Mouse (Mus musculus) heart, adult 18-20 months (tissue): ENCODE measurements around the gene Ddah2. TPM values are rescaled to one million over a fixed set of nuclear protein-coding genes. Genes with fewer than 3 reads are reported as not detected.

Source experiments
- DNase-seq, 2 experiments: peaks; one replicate each; pipeline ENCODE4 v3.0.0; 2021 to 2022; ENCODE audit warnings: mixed read lengths in 1 of 2
- long read RNA-seq, 2 experiments: library from polyadenylated mRNA; stranded (forward); transcript quantifications; one replicate each; pipeline ENCODE4 v2.0.0; 2021
- total RNA-seq, 2 experiments: library from RNA; stranded (reverse); gene quantifications; 2 replicates each; pipeline ENCODE4 v1.2.3; 2021

Ddah2 gene
- 10 to 100 TPM; 14.0 to 19.8 TPM for total RNA-seq
- long read RNA-seq, experiment 1, transcript Ddah2-201 (7 exons, 1,342 nt) = major isoform, 11 of 19 reads
- long read RNA-seq, experiment 1, partial matches to known transcripts = 6 of 19 reads
- long read RNA-seq, experiment 1, other reads (novel, unspliced or antisense) = 2 of 19 reads
- long read RNA-seq, experiment 2, partial matches to known transcripts = 3 of 7 reads
- long read RNA-seq, experiment 2, other reads (novel, unspliced or antisense) = 1 of 7 reads

DNA sequence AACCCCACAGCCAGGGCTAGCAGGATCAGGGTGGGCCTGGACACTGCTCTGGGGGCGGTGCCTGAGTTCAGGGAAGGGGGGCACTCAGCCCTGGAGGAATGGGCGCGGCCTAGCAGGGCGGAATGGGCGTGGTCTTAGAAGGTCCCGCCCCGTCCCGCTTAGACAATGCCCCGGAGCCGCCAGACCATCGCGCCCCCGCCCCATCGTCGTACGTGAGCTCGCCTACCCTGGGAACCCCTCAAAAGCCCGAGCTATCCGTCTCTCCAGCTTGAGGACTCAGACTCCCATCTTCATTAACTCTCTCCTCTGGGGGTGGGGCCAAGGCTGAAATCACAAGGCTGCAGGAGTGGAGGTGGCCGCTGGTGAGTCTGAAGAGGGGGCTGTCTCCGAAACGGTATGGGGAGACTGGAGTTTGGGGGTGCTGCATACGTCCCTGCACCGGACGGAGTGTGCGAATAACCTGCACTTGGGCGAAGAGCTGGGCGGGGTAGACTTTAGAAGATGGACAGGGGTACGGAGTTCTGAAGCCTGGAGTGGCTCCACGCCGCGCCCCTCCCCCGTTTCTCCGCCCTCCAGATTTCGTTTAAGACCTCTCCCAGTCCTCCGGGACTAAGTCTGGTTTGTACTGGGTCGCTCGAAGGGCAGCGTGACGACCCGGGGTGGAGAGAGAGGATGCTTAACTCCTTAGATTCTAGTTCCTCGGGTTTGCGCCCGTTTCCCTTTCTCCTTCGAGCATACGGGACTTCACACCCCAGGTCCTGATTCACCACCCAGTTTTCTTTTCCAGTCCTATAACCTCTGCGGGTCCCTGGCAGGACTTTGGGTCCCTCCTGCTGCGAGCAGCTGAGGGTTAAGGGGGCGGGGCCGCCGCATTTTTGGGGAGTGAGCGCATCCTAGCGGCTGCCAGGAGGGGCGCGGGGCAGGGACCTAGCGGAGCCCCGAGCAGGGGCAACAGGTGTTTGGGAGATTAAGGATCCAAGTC is at the start of gene Ddah2:
Gene Ddah2 (plus strand): TSS at position 125 of the 982 bp plus-strand sequence.
- peak; percentile 93 to 94 for DNase-seq

- DNase-seq = no peak
Observed at GRCm38 (mm10) chr17:35009586-35009985, 49.2 kb upstream of the Ddah2 start.

DNA sequence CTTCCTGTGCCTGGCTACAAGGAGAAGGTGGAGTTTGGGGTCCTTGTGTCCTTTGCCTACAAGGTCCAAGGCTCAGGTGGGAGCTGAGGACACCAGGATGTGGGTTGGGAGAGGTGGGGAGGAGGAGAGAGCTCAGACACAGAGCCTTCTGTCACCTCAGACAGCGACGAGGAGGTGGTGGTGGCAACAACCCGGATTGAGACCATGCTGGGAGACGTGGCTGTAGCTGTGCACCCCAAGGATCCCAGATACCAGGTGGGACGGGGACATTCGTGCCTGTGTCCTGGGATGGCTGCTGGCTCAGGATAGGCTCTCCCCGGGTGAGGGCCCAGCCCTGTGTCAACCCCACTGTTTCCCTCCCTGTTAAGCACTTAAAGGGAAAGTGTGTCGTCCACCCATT is 47.4 kb upstream of the Ddah2 start:
- DNase-seq = no peak

- DNase-seq = no peak
Observed at GRCm38 (mm10) chr17:35012430-35012829, 46.4 kb upstream of the Ddah2 start.

DNA sequence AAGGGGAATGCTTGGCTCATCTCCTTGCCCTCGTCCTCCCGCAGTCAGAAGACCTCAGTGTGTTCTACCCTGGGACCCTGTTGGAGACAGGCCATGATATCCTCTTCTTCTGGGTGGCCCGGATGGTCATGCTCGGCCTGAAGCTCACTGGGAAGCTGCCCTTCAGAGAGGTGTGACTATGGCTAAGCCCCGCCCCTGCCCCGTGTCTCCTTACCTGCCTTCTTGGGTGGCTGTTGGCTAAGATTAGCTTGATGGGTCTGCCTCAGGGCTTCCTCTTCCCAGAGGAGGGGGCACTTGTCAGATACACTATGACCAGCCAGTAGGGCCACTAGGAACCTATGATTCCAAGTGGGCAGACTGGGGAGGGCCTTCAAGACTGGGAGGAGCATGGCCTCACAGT is 45.6 kb upstream of the Ddah2 start:
- no peak for DNase-seq

- DNase-seq = no peak
Observed at GRCm38 (mm10) chr17:35015296-35015695, 43.5 kb upstream of the Ddah2 start.

DNA sequence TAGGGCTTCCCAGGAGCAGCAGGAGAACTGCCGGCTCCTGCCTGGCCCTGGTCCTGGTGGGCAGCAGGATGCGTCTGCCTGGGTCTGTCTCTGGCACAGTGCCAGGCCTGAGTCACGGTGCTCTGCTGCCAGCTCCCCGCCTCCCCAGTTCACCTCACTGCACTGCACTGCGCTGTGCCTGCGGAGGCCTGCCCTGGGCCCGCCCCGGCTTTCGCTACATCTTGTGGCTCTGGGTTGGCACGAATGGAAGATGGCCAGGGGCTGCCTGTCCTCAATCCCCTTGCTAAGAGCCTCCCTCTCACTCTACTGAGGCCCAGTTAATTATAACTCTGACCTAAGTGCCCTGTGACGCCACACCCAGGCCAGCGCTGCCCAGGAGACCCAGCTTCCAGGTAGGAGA is 42.5 kb upstream of the Ddah2 start, which contains the start of gene Vwa7:
Gene Vwa7 (plus strand): TSS at position 204 of the 400 bp plus-strand sequence.
- peak; percentile 48 to 57 for DNase-seq

GRCm38 (mm10) chr17:35016791-35017705 is 41.8 kb upstream of the Ddah2 start:
- no peak for DNase-seq

GRCm38 (mm10) chr17:35017706-35018030 is 41.2 kb upstream of the Ddah2 start:
- no peak for DNase-seq

- no peak for DNase-seq
Observed at GRCm38 (mm10) chr17:35018171-35018570, 40.7 kb upstream of the Ddah2 start.

DNA sequence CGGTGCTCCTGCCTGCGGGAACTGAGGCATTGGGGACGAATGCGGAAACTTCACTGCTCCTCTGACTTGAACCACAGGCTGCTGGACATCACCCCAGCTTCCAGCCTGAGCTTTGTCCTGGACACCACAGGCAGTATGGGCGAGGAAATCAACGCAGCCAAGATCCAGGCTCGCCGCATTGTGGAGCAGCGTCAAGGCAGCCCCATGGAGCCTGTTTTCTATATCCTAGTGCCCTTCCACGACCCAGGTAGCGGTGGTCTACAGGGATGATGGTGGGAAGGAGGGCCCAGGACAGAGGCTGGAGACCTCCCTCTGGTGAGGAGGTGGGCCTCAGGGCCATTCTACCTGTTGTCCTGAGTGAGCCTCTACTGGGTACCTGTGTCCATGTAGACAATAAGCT is 38.9 kb upstream of the Ddah2 start:
- DNase-seq = no peak

GRCm38 (mm10) chr17:35020551-35020950 is 38.3 kb upstream of the Ddah2 start:
- DNase-seq = no peak

GRCm38 (mm10) chr17:35021163-35021808 is 37.5 kb upstream of the Ddah2 start:
- peak; percentile 87 to 96 for DNase-seq

- DNase-seq = peak; percentile 58 to 63
Observed at GRCm38 (mm10) chr17:35021842-35022477, 36.9 kb upstream of the Ddah2 start.

- DNase-seq = no peak
Observed at GRCm38 (mm10) chr17:35022541-35023060, 36.2 kb upstream of the Ddah2 start.

DNA sequence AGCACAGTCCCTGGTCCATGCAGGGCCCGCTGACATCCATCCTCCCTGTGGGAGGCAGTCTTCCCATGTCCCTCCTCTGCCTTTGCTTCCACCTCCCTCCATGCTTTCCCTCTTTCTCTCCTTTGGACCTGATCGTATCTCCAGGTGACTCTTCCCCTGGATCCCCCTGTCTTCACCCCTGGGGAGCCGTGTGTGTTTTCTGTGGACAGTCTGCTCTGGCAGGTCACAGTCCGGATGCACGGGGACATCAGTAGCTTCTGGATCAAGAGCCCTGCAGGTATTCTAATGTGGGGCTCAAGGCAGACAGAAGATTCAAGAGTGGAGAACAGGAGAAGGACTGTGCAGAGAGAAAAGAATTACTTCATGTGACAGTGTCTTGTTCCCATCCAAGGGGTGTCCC is 35.6 kb upstream of the Ddah2 start:
- no peak for DNase-seq

DNA sequence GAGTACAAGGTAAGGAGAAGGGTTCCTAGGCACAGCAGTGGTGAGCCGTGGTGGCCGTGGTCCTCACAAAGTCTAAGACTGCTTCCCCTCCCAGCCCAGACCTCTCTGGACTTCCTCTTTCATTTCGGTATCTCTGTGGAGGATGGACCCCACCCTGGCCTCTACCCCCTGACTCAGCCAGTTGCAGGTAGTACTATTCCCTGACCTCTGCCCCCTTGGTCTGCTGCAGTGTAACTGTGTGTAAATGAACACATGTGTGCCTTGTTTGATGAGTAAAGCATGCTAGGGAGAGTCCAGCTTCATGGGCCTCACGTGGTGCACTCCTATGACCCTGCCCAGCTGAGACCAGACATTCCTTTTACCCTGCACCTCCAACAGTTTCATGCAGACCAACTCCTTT is 35.1 kb upstream of the Ddah2 start:
- peak in 1 of 2 experiments; percentile 47 for DNase-seq

GRCm38 (mm10) chr17:35024261-35024660 is 34.6 kb upstream of the Ddah2 start:
- no peak for DNase-seq

DNA sequence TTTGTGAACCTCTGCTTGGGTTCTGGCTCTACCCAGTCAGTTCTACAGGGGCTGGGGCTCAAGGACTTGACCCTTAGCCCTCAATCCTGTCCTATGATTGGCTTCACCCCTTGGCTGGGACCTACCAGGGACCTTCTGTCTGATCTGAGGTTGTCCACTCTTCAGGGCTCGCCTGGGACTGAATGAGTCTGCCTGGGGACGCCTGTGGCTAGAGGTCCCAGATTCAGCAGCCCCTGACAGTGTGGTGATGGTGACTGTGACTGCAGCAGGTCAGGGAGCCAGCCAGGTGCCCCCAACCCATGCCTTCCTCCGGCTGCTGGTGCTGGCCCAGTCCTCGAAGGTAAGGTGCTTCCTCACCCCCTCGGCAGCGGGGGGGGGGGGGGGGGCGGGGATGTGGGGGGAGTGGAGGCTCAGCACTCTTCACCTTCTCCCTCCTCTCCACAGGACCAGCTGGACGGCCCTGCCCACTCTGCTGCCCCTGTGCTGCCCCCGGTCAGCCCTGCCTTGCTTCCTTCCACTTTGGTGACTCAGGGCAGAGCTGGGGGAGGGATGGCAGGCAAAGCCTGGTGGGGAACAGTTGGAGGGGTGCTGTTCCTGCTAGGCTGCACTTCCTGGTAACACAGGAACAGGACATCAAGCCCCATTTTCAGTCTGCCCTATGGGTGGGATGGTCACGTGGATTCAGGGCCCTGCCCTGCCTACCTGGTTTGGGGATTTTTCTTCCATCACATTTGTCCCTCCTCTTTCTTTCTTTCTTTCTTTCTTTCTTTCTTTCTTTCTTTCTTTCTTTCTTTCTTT is 33.9 kb upstream of the Ddah2 start:
- DNase-seq = peak in 1 of 2 experiments; percentile 42

DNA sequence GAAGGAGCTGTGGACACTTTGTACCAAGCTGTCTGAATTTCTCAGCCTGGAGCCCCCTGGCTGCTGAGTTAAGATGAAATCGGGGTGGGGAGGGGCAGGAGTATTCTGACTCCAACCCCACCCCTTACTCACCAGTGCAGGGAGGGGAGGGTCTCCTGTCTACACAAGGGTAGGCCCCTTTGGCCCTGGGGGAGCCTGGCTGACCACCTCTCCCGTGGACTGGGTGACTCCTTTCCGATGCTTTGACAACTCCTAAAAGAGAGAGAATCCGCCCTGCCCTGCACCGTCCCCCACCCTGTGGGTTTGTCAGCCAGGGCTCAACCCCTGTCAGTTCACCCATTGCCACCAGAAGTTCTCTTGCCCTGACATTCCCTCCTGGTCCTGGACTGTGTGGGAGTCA is 32.6 kb upstream of the Ddah2 start:
- no peak for DNase-seq
